Mouse (Mus musculus) pancreas, adult 10 weeks (tissue): ENCODE measurements around the gene Olfr190. TPM values are rescaled to one million over a fixed set of nuclear protein-coding genes. Genes with fewer than 3 reads are reported as not detected.

Experiments
- polyA plus RNA-seq: library from polyadenylated mRNA; stranded (reverse); fragments of 350-450 nt; fragmentation: Illumina TruSeq; extraction: RNeasy Lipid Tissue Mini Kit (QIAGEN cat#74804); gene quantifications from one replicate; pipeline ENCODE4 v1.2.3, GENCODE M21; 2015; ENCODE audit warnings: low read depth, low replicate concordance; ENCODE audit not compliant: insufficient read depth

The Olfr190 gene
- polyA plus RNA-seq: not detected

GRCm38 (mm10) chr16:59077905-59078304, at the start of gene Olfr190:
TSS of gene Olfr190 (minus strand) at chr16:59078005.

GRCm38 (mm10) chr16:59120969-59121368, 43.2 kb upstream of the Olfr190 start, which contains the start of gene Olfr194:
TSS of gene Olfr194 (minus strand) at chr16:59121069.

GRCm38 (mm10) chr16:59111781-59112180, 34.0 kb upstream of the Olfr190 start, which contains the start of gene Olfr193:
TSS of gene Olfr193 (minus strand) at chr16:59111881.

GRCm38 (mm10) chr16:59089722-59090121, 11.9 kb upstream of the Olfr190 start, which contains the start of gene Olfr191:
TSS of gene Olfr191 (minus strand) at chr16:59089822.

GRCm38 (mm10) chr16:59039710-59040109, 38.1 kb downstream of the Olfr190 start, which contains the start of gene Olfr187:
TSS of gene Olfr187 (minus strand) at chr16:59039767.

GRCm38 (mm10) chr16:59030191-59030590, 47.6 kb downstream of the Olfr190 start, which contains the start of gene Olfr186:
TSS of gene Olfr186 (minus strand) at chr16:59030291.

Other genes with a start within 250 kb of the Olfr190 start
- gene Olfr177, start 203.2 kb downstream of the Olfr190 start, polyA plus RNA-seq: not detected
- gene Olfr178, start 185.9 kb downstream of the Olfr190 start, polyA plus RNA-seq: not detected
- not detected for gene Olfr181, start 149.2 kb downstream of the Olfr190 start, polyA plus RNA-seq
- not detected for gene Olfr180, start 148.6 kb downstream of the Olfr190 start, polyA plus RNA-seq
- not detected for gene Olfr183, start 82.6 kb downstream of the Olfr190 start, polyA plus RNA-seq
- gene Olfr186, start 47.7 kb downstream of the Olfr190 start, polyA plus RNA-seq: not detected
- not detected for gene Olfr187, start 38.2 kb downstream of the Olfr190 start, polyA plus RNA-seq
- not detected for gene Olfr191, start 11.8 kb upstream of the Olfr190 start, polyA plus RNA-seq
- gene Olfr193, start 33.9 kb upstream of the Olfr190 start, polyA plus RNA-seq: not detected
- gene Olfr194, start 43.1 kb upstream of the Olfr190 start, polyA plus RNA-seq: not detected
- gene Olfr195, start 69.0 kb upstream of the Olfr190 start, polyA plus RNA-seq: not detected
- not detected for gene Olfr196, start 92.4 kb upstream of the Olfr190 start, polyA plus RNA-seq
- gene Olfr198, start 125.5 kb upstream of the Olfr190 start, polyA plus RNA-seq: not detected
- gene Olfr199, start 141.8 kb upstream of the Olfr190 start, polyA plus RNA-seq: not detected
- gene Olfr201, start 194.6 kb upstream of the Olfr190 start, polyA plus RNA-seq: not detected
- gene Olfr202, start 208.8 kb upstream of the Olfr190 start, polyA plus RNA-seq: not detected
- not detected for gene Olfr203, start 220.9 kb upstream of the Olfr190 start, polyA plus RNA-seq
- not detected for gene Olfr204, start 240.2 kb upstream of the Olfr190 start, polyA plus RNA-seq